Mouse (Mus musculus) kidney, embryonic 15.5 days (tissue): ENCODE measurements at regions not wholly inside any gene's neighbourhood (a gene's known extent, or its start where the extent isn't known, plus 50 kb on each side); places are given as distances from the start of the nearest gene placed in this dataset.

Experiments
- ATAC-seq: fragments of 200-750 bp; cut with Nextera tagmentation; replicated peaks from 2 replicates; pipeline ENCODE4 v1.8.0; 2017; ENCODE audit warnings: moderate TSS enrichment; ENCODE audit not compliant: low FRiP score
- H3K27ac ChIP-seq: fragments of 300-500 bp; sonication (generic); 2 replicates; pipeline ENCODE4 v1.5.1; 2015; ENCODE audit warnings: mild to moderate bottlenecking, inconsistent platforms
- H3K27me3 ChIP-seq: fragments of 300-500 bp; sonication (generic); 2 replicates; pipeline ENCODE4 v1.6.1; 2015; ENCODE audit warnings: inconsistent platforms
- H3K36me3 ChIP-seq: fragments of 300-500 bp; sonication (generic); 2 replicates; pipeline ENCODE4 v1.6.1; 2015; ENCODE audit warnings: inconsistent platforms
- H3K4me1 ChIP-seq: fragments of 300-500 bp; sonication (generic); 2 replicates; pipeline ENCODE4 v1.6.1; 2015; ENCODE audit warnings: inconsistent platforms
- H3K4me2 ChIP-seq: fragments of 300-500 bp; sonication (generic); 2 replicates; pipeline ENCODE4 v1.6.1; 2015; ENCODE audit warnings: moderate library complexity, mild to moderate bottlenecking, inconsistent platforms
- H3K4me3 ChIP-seq: fragments of 300-500 bp; sonication (generic); replicated peaks from 2 replicates; pipeline ENCODE4 v1.5.1; 2015; ENCODE audit warnings: mild to moderate bottlenecking, inconsistent platforms
- H3K9ac ChIP-seq: fragments of 300-500 bp; sonication (generic); 2 replicates; pipeline ENCODE4 v1.6.1; 2015; ENCODE audit warnings: mild to moderate bottlenecking, inconsistent platforms
- H3K9me3 ChIP-seq: fragments of 300-500 bp; sonication (generic); replicated peaks from 2 replicates; pipeline ENCODE4 v1.6.1; 2016; ENCODE audit warnings: inconsistent platforms
- WGBS: fragments of 180-500 bp; shearing (Covaris S2); methylation state at CpG from one replicate; pipeline ENCODE4 v1.1.7; 2015; ENCODE audit warnings: mixed read lengths; 5-methylcytosine and 5-hydroxymethylcytosine counted together

GRCm38 (mm10) chr15:51105359-51106008 lies 2779.2 kb upstream of the Gm7489 start:
- Histone ChIP-seq H3K27ac (no peak overlapping the region), H3K4me1 (peaks cover 3% of the 10 kb centered on the region; the same call in 1 of the 2 replicates), H3K36me3 (no peaks in the 10 kb centered on the region), H3K4me2 (no peak overlapping the region), H3K9me3 (no peaks in the 10 kb centered on the region), H3K27me3 (no peaks in the 10 kb centered on the region), H3K9ac (no peak overlapping the region), H3K4me3 (no peak overlapping the region)
- WGBS, result 67% methylated on average over 17 of the region's 17 CpGs
- no peak for ATAC-seq

GRCm38 (mm10) chr15:51110186-51110585 lies 2774.5 kb upstream of the Gm7489 start:
- Histone ChIP-seq H3K4me1 (no peaks in the 10 kb centered on the region), H3K36me3 (no peaks in the 10 kb centered on the region), H3K4me2 (no peak overlapping the region), H3K9me3 (no peaks in the 10 kb centered on the region), H3K4me3 (no peak overlapping the region), H3K9ac (no peak overlapping the region), H3K27me3 (no peaks in the 10 kb centered on the region), H3K27ac (no peak overlapping the region)
- no peak for ATAC-seq
- WGBS, result 79% methylated on average over 3 of the region's 3 CpGs

DNA sequence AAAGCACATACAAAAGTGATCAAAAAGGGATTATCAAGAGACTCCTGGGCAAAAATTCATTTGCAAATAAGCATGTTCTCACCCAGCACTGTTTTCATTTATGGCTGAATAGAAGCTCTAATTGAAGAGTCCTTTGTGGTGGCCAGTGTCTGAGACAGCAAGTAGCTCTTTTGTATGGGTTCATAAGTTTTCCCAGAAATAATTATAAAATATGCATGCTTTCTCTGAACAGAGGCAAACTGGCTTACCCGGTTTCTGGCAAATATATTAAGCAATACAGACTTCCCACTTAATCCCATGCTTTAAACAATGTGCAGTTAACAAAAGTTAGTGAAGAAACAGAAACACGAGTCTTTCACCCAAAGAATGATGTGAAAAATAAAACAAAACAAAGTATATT lies 2758.8 kb upstream of the Gm7489 start:
- no peak overlapping the region for H3K4me2 ChIP-seq
- no peak overlapping the region for H3K27ac ChIP-seq
- H3K4me1 ChIP-seq, result no peaks in the 10 kb centered on the region
- no peaks in the 10 kb centered on the region for H3K9me3 ChIP-seq
- 74% methylated on average over 2 of the region's 2 CpGs for WGBS
- ATAC-seq, result no peak
- H3K9ac ChIP-seq, result no peak overlapping the region
- H3K36me3 ChIP-seq, result no peaks in the 10 kb centered on the region
- H3K4me3 ChIP-seq, result no peak overlapping the region
- no peaks in the 10 kb centered on the region for H3K27me3 ChIP-seq

DNA sequence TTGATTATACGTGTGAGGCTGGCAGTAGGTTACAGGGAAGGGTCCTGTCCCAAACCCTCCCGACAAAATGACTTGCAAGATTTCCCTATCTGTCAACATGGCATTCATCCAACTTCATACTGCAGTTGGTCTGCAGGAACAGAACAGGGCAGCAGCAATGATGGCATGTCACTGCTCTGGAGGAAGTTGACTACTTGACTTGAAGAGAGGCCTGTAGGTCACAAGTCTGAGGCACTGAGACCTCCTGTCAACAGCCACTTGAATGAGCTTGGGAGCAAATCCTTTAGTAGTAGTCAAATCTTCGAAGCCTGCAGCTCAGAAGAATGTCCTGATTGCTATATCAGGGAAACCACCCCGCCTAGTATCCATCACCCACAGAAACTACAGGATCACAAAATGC lies 2753.7 kb upstream of the Gm7489 start:
- Histone ChIP-seq H3K4me1 (no peaks in the 10 kb centered on the region), H3K4me2 (no peak overlapping the region), H3K9ac (no peak overlapping the region), H3K27me3 (no peaks in the 10 kb centered on the region), H3K27ac (no peak overlapping the region), H3K9me3 (no peaks in the 10 kb centered on the region), H3K4me3 (no peak overlapping the region), H3K36me3 (no peaks in the 10 kb centered on the region)
- 77% methylated on average over 4 of the region's 4 CpGs for WGBS
- no peak for ATAC-seq

DNA sequence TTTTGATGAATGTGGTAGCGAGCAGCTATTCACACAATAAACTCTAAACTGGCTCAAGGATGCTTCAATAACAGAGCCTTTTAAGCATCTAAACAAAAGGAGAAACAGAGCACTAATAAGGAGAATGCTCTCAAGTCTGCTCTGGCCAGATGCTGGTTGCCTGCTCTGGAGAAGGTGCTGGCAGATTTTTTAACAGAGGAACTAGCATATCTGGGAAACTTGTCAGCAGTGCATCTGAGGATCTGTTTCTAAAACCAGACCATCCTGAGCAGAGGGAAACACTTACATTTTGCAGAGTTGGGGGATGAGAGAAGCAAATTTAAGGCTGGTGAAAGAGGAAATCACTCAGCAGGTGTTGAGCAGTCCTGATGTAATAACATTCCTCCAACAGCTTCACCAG lies 2748.6 kb upstream of the Gm7489 start:
- ATAC-seq, result no peak
- no peak overlapping the region for H3K9ac ChIP-seq
- WGBS, result 68% methylated on average over 1 of the region's 1 CpGs
- no peaks in the 10 kb centered on the region for H3K27me3 ChIP-seq
- no peaks in the 10 kb centered on the region for H3K4me1 ChIP-seq
- no peaks in the 10 kb centered on the region for H3K36me3 ChIP-seq
- H3K4me3 ChIP-seq, result no peak overlapping the region
- H3K4me2 ChIP-seq, result no peak overlapping the region
- no peak overlapping the region for H3K27ac ChIP-seq
- no peaks in the 10 kb centered on the region for H3K9me3 ChIP-seq

DNA sequence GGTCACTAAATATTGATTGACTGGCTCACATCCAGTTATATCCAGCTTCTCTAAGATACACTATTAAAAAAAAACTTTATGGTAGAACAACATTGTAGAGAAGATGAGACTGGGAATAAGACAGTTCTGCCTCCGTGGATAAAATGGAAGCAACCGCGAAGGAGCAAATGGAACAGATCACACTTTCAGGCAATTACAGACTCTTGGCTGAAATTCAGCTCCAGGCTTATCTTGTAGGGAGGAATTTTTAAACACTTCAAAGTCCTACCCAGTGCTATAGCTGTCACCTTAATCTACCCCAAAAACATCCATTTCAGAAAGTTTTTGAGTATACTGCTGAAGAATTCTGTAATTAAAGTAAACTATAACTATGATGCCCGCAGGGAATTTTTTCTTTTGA lies 2745.2 kb upstream of the Gm7489 start:
- Histone ChIP-seq H3K27ac (no peak overlapping the region), H3K27me3 (no peaks in the 10 kb centered on the region), H3K4me1 (no peaks in the 10 kb centered on the region), H3K9me3 (no peaks in the 10 kb centered on the region), H3K4me2 (no peak overlapping the region), H3K36me3 (no peaks in the 10 kb centered on the region), H3K9ac (no peak overlapping the region), H3K4me3 (no peak overlapping the region)
- 59% methylated on average over 4 of the region's 4 CpGs for WGBS
- ATAC-seq, result no peak

DNA sequence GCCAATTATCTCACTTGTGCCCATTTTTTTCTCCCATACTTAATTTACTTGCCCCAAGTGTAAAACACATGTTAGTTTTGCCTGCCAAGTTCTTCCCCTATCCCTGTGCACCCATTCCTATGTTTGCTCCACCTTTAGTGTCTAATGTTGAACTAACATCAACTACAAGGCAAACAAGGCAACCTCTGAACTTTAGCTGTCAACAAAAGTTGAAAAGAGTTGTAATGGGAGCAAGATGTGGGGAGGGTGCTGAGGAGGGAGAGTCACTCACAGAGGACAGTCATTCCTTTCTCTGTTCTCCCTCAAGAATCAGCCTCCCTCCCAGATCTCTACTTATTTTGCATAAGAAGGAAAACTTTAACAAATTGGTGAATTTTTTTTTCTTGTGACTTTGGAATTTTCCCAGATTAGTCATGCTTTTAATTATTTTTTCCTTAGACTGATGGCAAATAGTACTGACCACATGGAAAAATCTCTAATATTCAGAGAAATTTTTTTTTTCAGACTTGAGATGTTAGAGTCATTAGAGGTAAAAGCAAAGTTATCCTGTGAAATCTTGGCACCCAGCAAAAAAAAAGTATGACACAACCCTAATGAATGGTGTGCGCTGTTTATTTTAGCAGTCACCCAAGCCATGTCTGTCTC lies 2710.6 kb upstream of the Gm7489 start:
- Histone ChIP-seq H3K9ac (no peak overlapping the region), H3K27ac (no peak overlapping the region), H3K4me3 (no peak overlapping the region), H3K4me2 (no peak overlapping the region), H3K4me1 (no peaks in the 10 kb centered on the region), H3K27me3 (no peaks in the 10 kb centered on the region), H3K9me3 (no peaks in the 10 kb centered on the region), H3K36me3 (no peaks in the 10 kb centered on the region)
- no peak for ATAC-seq
- WGBS, result 100% methylated on average over 1 of the region's 1 CpGs

- no peak for ATAC-seq
- Histone ChIP-seq H3K4me3 (no peak overlapping the region), H3K4me2 (no peak overlapping the region), H3K9ac (no peak overlapping the region), H3K27ac (no peak overlapping the region), H3K36me3 (no peaks in the 10 kb centered on the region), H3K27me3 (no peaks in the 10 kb centered on the region), H3K4me1 (no peaks in the 10 kb centered on the region), H3K9me3 (no peaks in the 10 kb centered on the region)
- 51% methylated on average over 2 of the region's 2 CpGs for whole genome bisulfite sequencing
Observed at GRCm38 (mm10) chr15:51176466-51176865, 2708.2 kb upstream of the Gm7489 start.

GRCm38 (mm10) chr15:51189134-51189533 lies 2695.6 kb upstream of the Gm7489 start:
- no peaks in the 10 kb centered on the region for H3K9me3 ChIP-seq
- H3K27ac ChIP-seq, result no peak overlapping the region
- no peak overlapping the region for H3K4me2 ChIP-seq
- H3K4me1 ChIP-seq, result no peaks in the 10 kb centered on the region
- ATAC-seq, result no peak
- no peaks in the 10 kb centered on the region for H3K27me3 ChIP-seq
- H3K4me3 ChIP-seq, result no peak overlapping the region
- H3K9ac ChIP-seq, result no peak overlapping the region
- WGBS, result 77% methylated on average over 3 of the region's 3 CpGs
- no peaks in the 10 kb centered on the region for H3K36me3 ChIP-seq

DNA sequence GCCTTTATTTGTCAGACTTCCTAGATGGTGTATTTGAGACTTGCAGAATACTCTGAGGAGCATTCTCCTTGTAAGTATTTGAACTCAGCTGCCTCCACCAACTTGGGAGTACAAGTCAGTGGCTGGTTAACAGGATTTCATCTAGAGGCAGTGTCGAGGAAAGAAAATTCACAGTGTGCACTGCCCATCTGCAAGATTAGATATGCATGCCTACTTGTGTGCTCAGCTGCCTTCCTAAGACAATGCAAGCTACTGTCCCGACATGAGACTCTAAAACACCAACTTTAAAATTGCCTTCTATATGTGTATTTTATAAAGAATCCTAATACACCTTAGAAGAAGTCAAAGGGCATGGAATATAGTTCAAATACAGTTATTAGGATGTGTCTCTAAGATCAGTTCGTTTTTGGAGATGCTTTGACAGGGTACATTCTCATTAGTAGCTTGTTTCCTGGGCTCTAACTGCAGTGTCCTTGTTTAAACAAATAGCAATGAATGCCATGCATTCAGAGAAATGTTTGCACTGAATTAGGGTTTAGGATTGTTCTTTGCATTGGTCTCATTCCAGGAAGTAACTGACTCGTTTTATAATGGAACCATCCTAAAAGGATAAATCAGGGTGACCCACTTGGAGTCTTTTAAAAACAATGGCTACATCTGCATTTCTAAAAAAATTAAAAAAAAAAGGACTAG lies 2687.1 kb upstream of the Gm7489 start:
- H3K9me3 ChIP-seq, result no peaks in the 10 kb centered on the region
- no peak overlapping the region for H3K9ac ChIP-seq
- no peak for ATAC-seq
- H3K4me3 ChIP-seq, result no peak overlapping the region
- H3K27me3 ChIP-seq, result no peaks in the 10 kb centered on the region
- WGBS, result 49% methylated on average over 4 of the region's 4 CpGs
- H3K27ac ChIP-seq, result no peak overlapping the region
- no peaks in the 10 kb centered on the region for H3K4me1 ChIP-seq
- no peak overlapping the region for H3K4me2 ChIP-seq
- no peaks in the 10 kb centered on the region for H3K36me3 ChIP-seq

GRCm38 (mm10) chr15:51203351-51203750 lies 2681.4 kb upstream of the Gm7489 start:
- 73% methylated on average over 2 of the region's 2 CpGs for WGBS
- Histone ChIP-seq H3K36me3 (no peaks in the 10 kb centered on the region), H3K27me3 (no peaks in the 10 kb centered on the region), H3K4me2 (no peak overlapping the region), H3K27ac (no peak overlapping the region), H3K4me1 (no peaks in the 10 kb centered on the region), H3K9me3 (no peaks in the 10 kb centered on the region), H3K4me3 (no peak overlapping the region), H3K9ac (no peak overlapping the region)
- ATAC-seq, result no peak

DNA sequence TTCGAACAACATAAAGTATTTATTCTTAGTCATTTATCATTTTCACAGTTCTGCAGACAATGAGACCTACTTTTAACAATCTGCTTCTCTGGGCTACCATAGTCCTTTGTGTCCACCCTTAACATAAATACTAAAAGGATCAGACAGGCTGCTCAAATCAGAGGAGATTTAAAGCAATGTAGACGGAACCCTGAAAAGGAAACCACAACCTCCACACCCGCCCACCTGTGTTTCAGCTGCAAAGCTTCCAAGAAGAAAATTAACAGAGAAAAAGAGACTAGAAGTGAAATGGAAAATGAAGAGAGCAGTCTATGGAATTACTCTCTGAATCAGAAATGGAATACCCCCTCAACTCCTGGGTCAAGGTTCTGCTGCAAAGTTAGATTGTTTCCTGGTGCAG lies 2678.7 kb upstream of the Gm7489 start:
- no peak for ATAC-seq
- H3K4me1 ChIP-seq, result no peaks in the 10 kb centered on the region
- no peak overlapping the region for H3K4me2 ChIP-seq
- H3K27ac ChIP-seq, result no peak overlapping the region
- H3K9ac ChIP-seq, result no peak overlapping the region
- H3K9me3 ChIP-seq, result no peaks in the 10 kb centered on the region
- H3K27me3 ChIP-seq, result no peaks in the 10 kb centered on the region
- WGBS, result 47% methylated on average over 3 of the region's 3 CpGs
- no peak overlapping the region for H3K4me3 ChIP-seq
- no peaks in the 10 kb centered on the region for H3K36me3 ChIP-seq
